Comparison of ENCODE assay signal across 19 mouse cellular contexts in the genomic region with DNA sequence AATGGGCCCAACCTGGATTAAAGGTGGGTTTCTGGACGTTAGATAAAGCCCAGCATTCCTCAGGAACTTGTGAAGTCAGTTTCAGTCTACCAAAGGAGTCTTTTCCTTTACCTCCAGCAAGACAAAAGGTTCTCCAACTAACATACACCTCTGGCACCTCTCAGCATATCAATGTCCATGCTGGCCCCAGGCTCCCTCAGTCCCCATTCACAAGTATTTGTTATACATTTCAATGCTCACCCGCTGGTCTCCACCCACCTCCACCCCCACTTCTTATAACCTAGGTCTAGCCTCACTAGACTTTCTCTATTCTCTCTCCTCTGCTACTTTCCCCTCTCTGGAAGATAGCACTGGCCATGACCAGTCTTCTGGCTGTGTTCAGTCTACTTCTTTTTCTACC.
DNase-seq lines count a peak whose midpoint lies in the region; ATAC-seq and TF ChIP-seq lines count a peak whose summit lies in the region.
"Had no signal": no experiment of that assay in that cellular context is flagged by ENCODE, and none has a peak within 500 bp of the region (broad histone marks: within the 10 kb centered on the region; RNA-seq: fewer than 3 reads in every experiment).

No protein-coding gene starts in this region.

- no peaks in the 10 kb centered on the region for H3K36me3 ChIP-seq in heart, embryonic 16.5 days (ENCODE audit: control insufficient read depth, insufficient read depth)
- H3K36me3 ChIP-seq in lung, embryonic 16.5 days (ENCODE audit: control insufficient read depth, insufficient read depth, low read length): no peaks in the 10 kb centered on the region
- H3K36me3 ChIP-seq: embryonic facial prominence, embryonic 12.5 days; limb, embryonic 12.5 days; neural tube, embryonic 15.5 days had no signal

- no peaks in the 10 kb centered on the region for H3K9me3 ChIP-seq in heart, embryonic 16.5 days (replicated peaks; ENCODE audit: control insufficient read depth, low read length)
- H3K9me3 ChIP-seq in lung, embryonic 16.5 days (ENCODE audit: control insufficient read depth, low read length): no peaks in the 10 kb centered on the region
- H3K9me3 ChIP-seq: embryonic facial prominence, embryonic 12.5 days; limb, embryonic 12.5 days; neural tube, embryonic 15.5 days had no signal

- no peak for DNase-seq in heart, postnatal 36 days
- no peak for DNase-seq in lung, postnatal 4 days
- peak; percentile 91 for DNase-seq in ZHBTc4 (ENCODE audit: low read depth, low spot score)
- no peak for DNase-seq in frontal cortex, postnatal 36 days (ENCODE audit: low spot score in 2 of 2)
- DNase-seq: adrenal gland, postnatal 25 days; cerebellum, postnatal 10 days; gastrocnemius, postnatal 14 days; lung, adult 2 months; retina, postnatal 1 day had no signal

- no peak overlapping the region for H3K4me2 ChIP-seq in heart, embryonic 16.5 days (ENCODE audit: low read depth, low read length)
- no peak overlapping the region for H3K4me2 ChIP-seq in lung, embryonic 16.5 days (ENCODE audit: low read depth, low read length)
- H3K4me2 ChIP-seq: embryonic facial prominence, embryonic 12.5 days; limb, embryonic 12.5 days; neural tube, embryonic 15.5 days had no signal

- H3K9ac ChIP-seq in heart, embryonic 16.5 days (ENCODE audit: low read length): no peak overlapping the region
- no peak overlapping the region for H3K9ac ChIP-seq in lung, embryonic 16.5 days (ENCODE audit: low read length)
- H3K9ac ChIP-seq: embryonic facial prominence, embryonic 12.5 days; limb, embryonic 12.5 days; neural tube, embryonic 15.5 days had no signal

- no peak for TF ChIP-seq CTCF in embryonic fibroblast, embryonic 13.5 days (IDR thresholded peaks at IDR 0.05; ENCODE audit: borderline replicate concordance, insufficient read depth, low read length)

- no peaks in the 10 kb centered on the region for H3K27me3 ChIP-seq in heart, embryonic 16.5 days (ENCODE audit: control insufficient read depth, insufficient read depth, low read length)
- H3K27me3 ChIP-seq in lung, embryonic 16.5 days (ENCODE audit: control insufficient read depth, insufficient read depth, low read depth, low read length): no peaks in the 10 kb centered on the region
- H3K27me3 ChIP-seq: CH12.LX; embryonic facial prominence, embryonic 12.5 days; limb, embryonic 12.5 days; neural tube, embryonic 15.5 days had no signal

- ATAC-seq in heart, embryonic 16.5 days (replicated peaks; ENCODE audit: extremely low read depth, insufficient read depth, low FRiP score): no peak
- no peak for ATAC-seq in lung, embryonic 16.5 days (ENCODE audit: low read depth)
- ATAC-seq: forebrain, embryonic 16.5 days; hindbrain, postnatal 0 days had no signal

- no peak for TF ChIP-seq POLR2A in embryonic fibroblast, embryonic 13.5 days (IDR thresholded peaks at IDR 0.05; ENCODE audit: low read depth, low read length)

- intact Hi-C loops in heart, postnatal 36 days (cut with DNase I): loop anchor here (2.0 to 5.0 kb wide), 4 partner anchors 14 to 78 kb away; no protein-coding TSS in a partner anchor

- H3K4me1 ChIP-seq in heart, embryonic 16.5 days (ENCODE audit: control insufficient read depth, insufficient read depth, low read length): peaks cover 18% of the 10 kb centered on the region
- H3K4me1 ChIP-seq in lung, embryonic 16.5 days (replicated peaks; ENCODE audit: control insufficient read depth, insufficient read depth, low read length): peaks cover 13% of the 10 kb centered on the region
- H3K4me1 ChIP-seq in embryonic fibroblast, embryonic 13.5 days (ENCODE audit: control insufficient read depth, insufficient read depth, low read length): peaks cover 18% of the 10 kb centered on the region

- WGBS in heart, embryonic 16.5 days: 56% methylated on average over 2 of the region's 2 CpGs
- WGBS in lung, embryonic 16.5 days: 55% methylated on average over 2 of the region's 2 CpGs

- no peak overlapping the region for H3K4me3 ChIP-seq in heart, embryonic 16.5 days (ENCODE audit: low read length)
- H3K4me3 ChIP-seq in lung, embryonic 16.5 days (ENCODE audit: low read length): no peak overlapping the region
- H3K4me3 ChIP-seq in embryonic fibroblast, embryonic 13.5 days (ENCODE audit: insufficient read depth, low read length): no peak overlapping the region
- H3K4me3 ChIP-seq: embryonic facial prominence, embryonic 12.5 days; left cerebral cortex, adult 2 months; limb, embryonic 12.5 days; neural tube, embryonic 15.5 days had no signal

- peak overlapping the region; percentile 99 for H3K27ac ChIP-seq in heart, embryonic 16.5 days (ENCODE audit: low read length)
- 0 out of 2 replicates have a peak overlapping the region, but pooled peaks have one; percentile 86 for H3K27ac ChIP-seq in lung, embryonic 16.5 days (ENCODE audit: low read length)
- peak overlapping the region; percentile 100 for H3K27ac ChIP-seq in embryonic fibroblast, embryonic 13.5 days (ENCODE audit: insufficient read depth, low read length)
- H3K27ac ChIP-seq: hindbrain, postnatal 0 days; left cerebral cortex, adult 2 months; limb, embryonic 12.5 days; neural tube, embryonic 15.5 days had no signal
